Mouse (Mus musculus) MEL (cell line): ENCODE results near the gene Tmem199.

ENCODE experiments used
- CTCF ChIP-seq, 3 experiments: IDR thresholded peaks in 2 of 3; conservative IDR thresholded peaks in 1 of 3; 2 replicates each; pipeline ENCODE4 v1.5.1; 2011 to 2012; ENCODE audit warnings: low read length in 3 of 3, low read depth in 2 of 3, mild to moderate bottlenecking in 2 of 3, improper control_type of control experiment in 1 of 3, inconsistent platforms in 1 of 3, mixed read lengths in 1 of 3, moderate library complexity in 1 of 3; ENCODE audit not compliant: control insufficient read depth in 1 of 3, insufficient read depth in 1 of 3, poor library complexity in 1 of 3, severe bottlenecking in 1 of 3
- EP300 ChIP-seq, 2 experiments: IDR thresholded peaks; 2 replicates each; pipeline ENCODE4 v1.6.1; 2011; ENCODE audit warnings: improper control_type of control experiment in 2 of 2, low read length in 2 of 2, low read depth in 1 of 2, mild to moderate bottlenecking in 1 of 2
- MAFK ChIP-seq: IDR thresholded peaks from 2 replicates; pipeline ENCODE4 v1.6.1; 2011; ENCODE audit warnings: low read depth, mild to moderate bottlenecking, low read length, improper control_type of control experiment, borderline replicate concordance
- MAZ ChIP-seq: IDR thresholded peaks from 2 replicates; pipeline ENCODE4 v1.6.1; 2012; ENCODE audit warnings: low read depth, mild to moderate bottlenecking, inconsistent platforms, low read length, improper control_type of control experiment
- POLR2A ChIP-seq, 2 experiments: IDR thresholded peaks; 2 replicates each; pipeline ENCODE4 v1.6.1; 2011 to 2012; ENCODE audit warnings: low read length in 2 of 2, mild to moderate bottlenecking in 2 of 2, control low read depth in 1 of 2, improper control_type of control experiment in 1 of 2, low read depth in 1 of 2, moderate library complexity in 1 of 2; ENCODE audit not compliant: control insufficient read depth in 1 of 2, insufficient read depth in 1 of 2, poor library complexity in 1 of 2
- POLR2AphosphoS2 ChIP-seq: IDR thresholded peaks from 2 replicates; pipeline ENCODE4 v1.6.1; 2011; ENCODE audit warnings: low read length, improper control_type of control experiment

- TF ChIP-seq POLR2A (IDR thresholded peaks at IDR 0.05; ENCODE audit: control insufficient read depth in 1 of 2, insufficient read depth in 1 of 2, low read depth in 1 of 2, low read length in 2 of 2, poor library complexity in 1 of 2), result no peak
- no peak for TF ChIP-seq POLR2AphosphoS2
- TF ChIP-seq CTCF (IDR thresholded peaks at IDR 0.05 in 2 of 3, conservative IDR thresholded peaks at IDR 0.05 in 1 of 3; ENCODE audit: control insufficient read depth in 1 of 3, insufficient read depth in 1 of 3, low read depth in 2 of 3, low read length in 3 of 3, poor library complexity in 1 of 3, severe bottlenecking in 1 of 3), result no peak
- no peak for TF ChIP-seq EP300 (IDR thresholded peaks at IDR 0.05; ENCODE audit: low read depth in 1 of 2, low read length in 2 of 2)
- no peak for TF ChIP-seq MAFK
- TF ChIP-seq MAZ, result no peak
Measured at GRCm38 (mm10) chr11:78528714-78529113, 16.7 kb upstream of the Tmem199 start.
